Mouse (Mus musculus) lung, embryonic 15.5 days (tissue): ENCODE measurements around the gene Tram2. TPM values are rescaled to one million over a fixed set of nuclear protein-coding genes. Genes with fewer than 3 reads are reported as not detected.

Source experiments
- polyA plus RNA-seq: library from polyadenylated mRNA; unstranded; fragments of >200 nt; fragmentation: Nextera tagmentation; extraction: Ambion mirVana; gene quantifications from 2 replicates; pipeline ENCODE4 v1.2.1, GENCODE M21; 2015

The Tram2 gene
- polyA plus RNA-seq, 1 experiment from 2014 or later: 8.0 TPM

Other genes starting within 250 kb of the Tram2 start
- gene Paqr8, start 188.6 kb downstream of the Tram2 start, polyA plus RNA-seq: 4.2 and 5.0 TPM in 2 replicates
- gene Efhc1, start 127.6 kb downstream of the Tram2 start, polyA plus RNA-seq: 5.2 and 5.3 TPM in 2 replicates
- gene Tmem14a, start 139.3 kb upstream of the Tram2 start, polyA plus RNA-seq: 11.1 and 12.4 TPM in 2 replicates
- gene Gsta3, start 161.4 kb upstream of the Tram2 start, polyA plus RNA-seq: 2.5 and 2.8 TPM in 2 replicates